Mouse (Mus musculus): ENCODE data around the gene Cep162.

Gene Cep162

DNA sequence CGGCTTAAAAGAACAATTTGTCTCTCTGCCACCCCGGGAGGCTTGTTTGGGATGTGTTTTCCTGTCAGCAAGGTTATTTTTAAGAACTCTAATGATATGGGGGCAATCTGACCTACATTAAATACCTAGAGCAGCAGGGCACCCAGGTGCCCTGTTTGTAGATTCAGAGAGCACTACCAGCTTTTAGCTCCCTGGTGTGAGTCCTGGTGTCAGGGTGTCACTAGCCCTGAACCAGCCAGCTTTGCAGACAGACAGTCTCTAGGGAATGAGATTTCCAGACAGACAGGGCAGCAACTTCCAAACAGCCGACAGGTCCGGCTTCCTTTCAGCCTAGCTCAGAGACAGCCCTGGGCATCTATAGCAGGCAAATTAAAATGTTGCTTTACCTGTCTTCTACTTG, 92.8 kb downstream of the Cep162 start:
- DNase-seq (ENCODE audit: low read depth, low spot score): no peak

DNA sequence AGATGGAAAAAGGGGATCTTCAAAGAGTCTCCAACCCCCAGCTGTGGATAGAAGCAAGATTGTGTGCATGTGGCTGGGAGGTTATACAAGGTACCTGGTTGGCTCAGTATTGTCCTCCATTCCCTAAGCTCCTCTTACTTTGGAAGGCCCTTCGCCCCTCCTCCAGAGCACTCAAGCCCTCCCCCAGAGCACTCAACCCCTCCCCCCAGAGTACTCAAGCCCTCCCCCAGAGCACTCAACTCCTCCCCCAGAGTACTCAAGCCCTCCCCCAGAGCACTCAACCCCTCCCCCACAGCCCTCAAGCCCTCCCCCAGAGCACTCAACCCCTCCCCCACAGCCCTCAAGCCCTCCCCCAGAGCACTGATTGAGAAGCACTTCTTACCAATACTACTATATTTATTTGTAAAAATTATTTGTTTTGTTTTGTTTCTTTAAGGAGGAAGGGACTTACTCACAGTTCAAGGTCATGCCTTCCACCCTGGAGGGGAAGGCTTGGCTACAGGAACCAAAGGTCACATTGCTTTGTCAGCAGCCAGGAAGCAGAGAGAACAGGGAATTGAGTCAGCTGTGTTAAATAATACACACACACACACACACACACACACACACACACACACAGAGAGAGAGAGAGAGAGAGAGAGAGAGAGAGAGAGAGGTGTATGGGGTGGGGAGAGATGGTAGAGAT, 102.6 kb downstream of the Cep162 start:
- DNase-seq (ENCODE audit: low read depth, low spot score): no peak

DNA sequence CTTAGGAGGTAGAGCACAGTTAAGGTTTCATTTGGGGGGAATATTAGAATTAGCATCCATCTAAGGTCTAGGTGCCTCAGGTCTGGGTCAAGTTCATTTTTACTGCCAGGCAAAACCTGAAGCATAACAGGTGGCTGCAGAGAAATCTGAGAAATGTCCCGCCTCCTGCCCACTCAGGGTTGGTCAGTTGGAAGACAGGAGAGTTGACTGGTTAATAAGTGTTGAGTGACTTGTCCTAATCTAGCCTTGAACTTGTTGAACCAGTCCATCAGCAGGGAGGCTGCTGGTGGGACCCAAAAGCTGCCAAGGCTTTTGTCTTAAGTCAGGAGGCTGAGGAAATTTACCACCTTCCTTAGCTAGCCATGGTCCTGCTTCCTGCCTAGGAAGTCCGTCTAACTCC, 107.4 kb downstream of the Cep162 start:
- DNase-seq (ENCODE audit: low read depth, low spot score): no peak

DNA sequence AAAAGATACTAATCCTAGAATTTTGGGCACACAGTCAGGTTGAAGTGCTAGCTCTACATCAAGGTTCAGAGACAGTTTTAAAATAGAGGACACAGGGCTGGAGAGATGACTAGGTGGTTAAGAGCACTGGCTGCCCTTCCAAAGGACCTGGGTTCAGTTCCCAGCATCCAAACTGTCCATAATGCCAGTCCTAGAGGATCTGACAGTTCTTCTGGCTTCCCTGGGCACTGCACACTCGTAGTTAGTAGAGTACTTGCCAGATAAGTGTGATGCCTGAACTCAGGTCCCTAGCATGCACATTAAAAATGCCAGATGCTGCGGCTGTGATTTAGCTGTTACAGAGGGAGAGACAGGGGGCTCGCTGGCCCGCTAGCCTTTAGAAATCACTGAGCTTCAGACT, 108.9 kb downstream of the Cep162 start:
- no peak for DNase-seq (ENCODE audit: low read depth, low spot score)

DNA sequence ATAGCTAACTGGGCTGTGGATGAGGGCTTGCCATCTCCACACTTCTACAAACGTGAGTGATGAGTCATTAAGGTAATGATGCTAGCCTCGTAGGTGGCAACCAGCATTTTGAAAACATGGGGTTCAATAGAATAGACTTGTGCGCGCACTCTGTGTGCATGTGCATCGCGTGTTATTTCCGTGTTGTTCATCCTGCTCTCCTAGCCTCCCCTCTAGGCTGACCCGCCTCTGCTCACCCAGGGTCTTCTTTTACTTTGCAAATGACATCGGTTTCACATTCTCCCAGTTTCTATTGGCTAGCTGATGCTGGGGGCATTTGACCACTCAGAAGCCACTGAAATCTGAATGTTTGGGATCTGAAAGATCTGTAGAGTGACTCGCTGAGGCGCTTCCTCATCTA, 109.7 kb downstream of the Cep162 start:
- no peak for DNase-seq (ENCODE audit: low read depth, low spot score)

DNA sequence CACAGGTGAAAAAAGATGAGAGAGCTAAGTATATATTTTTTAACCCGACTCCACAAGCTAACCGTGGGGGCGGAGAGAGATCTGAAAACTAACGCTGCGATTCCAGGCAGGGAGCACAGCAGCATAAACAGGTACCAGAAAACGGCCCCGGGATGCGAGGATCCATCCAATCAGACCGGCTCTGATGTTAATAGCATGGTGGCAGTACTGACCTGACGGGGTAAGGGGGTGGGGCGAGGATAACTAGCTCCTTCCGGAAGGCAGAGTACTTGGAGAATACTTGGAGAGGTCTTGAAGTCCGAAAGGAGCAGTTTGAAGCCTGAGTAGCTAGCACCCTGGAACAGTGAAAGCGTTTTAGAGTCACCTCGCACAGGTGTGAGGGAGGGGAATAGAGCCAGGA, 110.2 kb downstream of the Cep162 start:
- DNase-seq (ENCODE audit: low read depth, low spot score): no peak

DNA sequence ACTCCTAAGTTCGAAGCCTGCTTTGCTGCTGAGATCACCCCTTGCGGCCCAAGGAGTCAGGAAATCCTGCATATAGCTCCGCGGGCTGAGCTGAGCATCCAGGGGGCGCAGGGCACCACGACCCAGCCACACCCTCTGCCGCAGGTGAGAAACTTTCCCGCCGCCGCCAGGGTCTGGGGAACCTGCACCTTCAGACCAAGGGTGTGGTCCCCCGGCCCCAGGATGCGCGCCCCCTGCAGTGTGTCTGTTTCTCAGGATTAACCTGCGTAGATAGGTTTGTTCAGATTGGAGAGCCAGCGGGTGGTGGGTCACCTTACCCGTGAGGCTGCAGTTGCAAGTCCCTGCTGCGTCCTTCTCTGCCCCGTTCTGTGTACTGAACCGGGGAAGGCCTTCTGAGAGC, 110.8 kb downstream of the Cep162 start:
- no peak for DNase-seq (ENCODE audit: low read depth, low spot score)

DNA sequence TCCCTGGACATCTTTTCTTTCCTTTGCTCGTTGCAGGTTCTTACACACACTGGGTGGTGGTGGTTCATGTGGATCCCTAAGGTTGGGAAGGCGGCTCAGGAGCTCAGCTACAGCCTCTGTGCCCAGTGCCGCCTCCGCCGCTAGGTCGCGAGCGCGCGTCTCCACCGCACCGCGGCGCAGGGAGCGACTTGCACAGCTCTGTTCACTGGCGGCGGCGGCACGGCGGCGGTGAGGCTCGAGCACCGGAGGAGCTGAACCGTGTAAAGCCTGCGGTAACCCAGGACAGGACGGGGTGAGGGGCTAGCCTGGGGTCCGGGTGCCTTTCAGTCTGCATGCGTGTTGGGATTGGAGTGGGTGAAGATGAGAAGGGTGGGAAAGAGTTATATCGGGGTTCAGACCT, 111.2 kb downstream of the Cep162 start, which contains the start of gene Mrap2:
Gene Mrap2, plus strand, starts transcription at position 201 of the 400 bp plus-strand sequence.
- DNase-seq (ENCODE audit: low read depth, low spot score): no peak

DNA sequence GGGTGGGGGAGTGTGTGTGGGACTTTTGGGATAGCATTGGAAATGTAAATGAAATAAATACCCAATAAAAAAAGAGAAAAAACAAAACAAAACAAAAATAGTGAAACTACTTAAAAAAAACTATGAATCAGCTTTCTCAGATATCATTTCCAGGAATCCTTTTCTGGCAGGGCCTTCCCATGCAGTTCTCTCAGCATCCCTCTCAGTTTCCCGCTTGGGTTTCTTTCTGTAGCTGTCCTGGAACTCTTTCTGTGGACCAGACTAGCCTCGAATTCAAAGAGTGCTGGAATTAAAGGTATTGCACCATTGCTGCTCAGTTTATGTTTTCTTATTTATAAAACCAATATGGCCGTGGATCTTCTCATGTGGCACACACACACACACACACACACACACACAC, 112.3 kb downstream of the Cep162 start:
- no peak for DNase-seq (ENCODE audit: low read depth, low spot score)

All from telencephalon, adult 2 months (tissue).